Mouse (Mus musculus): ENCODE data around the gene Smyd4.

DNA sequence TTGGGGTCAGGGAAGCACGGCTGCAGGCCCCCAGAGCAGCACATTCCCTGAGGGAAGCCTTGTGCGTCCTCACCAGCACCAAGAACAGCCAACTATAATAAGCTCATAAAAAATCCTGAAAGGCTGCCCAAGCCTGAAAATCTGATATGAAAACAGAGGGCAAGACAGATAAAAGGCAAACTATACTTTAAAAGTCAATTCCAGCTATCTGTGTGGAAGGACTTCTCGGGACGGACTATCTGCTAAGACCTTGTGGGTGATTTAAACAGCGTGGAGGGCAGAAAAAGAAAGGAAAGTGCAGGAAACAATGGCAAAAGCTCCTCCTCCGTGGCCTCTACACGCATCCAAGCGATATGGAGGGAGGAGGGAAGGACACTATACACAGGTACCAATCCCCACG is 43.4 kb upstream of the Smyd4 start:
- TF ChIP-seq CTCF (conservative IDR thresholded peaks at IDR 0.05; ENCODE audit: insufficient read depth, insufficient read length, low read depth, low read length) (no peak), POLR2A (IDR thresholded peaks at IDR 0.05; ENCODE audit: low read depth, low read length) (no peak)

Data from kidney, adult 2 months (tissue).